Mouse (Mus musculus): ENCODE measurements around the gene Cyp8b1. TPM values are rescaled to one million over a fixed set of nuclear protein-coding genes. Genes with fewer than 3 reads are reported as not detected.

The Cyp8b1 gene
- polyA plus RNA-seq, 1 experiment from 2014 or later = not detected

Other genes starting within 250 kb of the Cyp8b1 start
- 25.9 and 28.7 TPM in 2 replicates for gene Sec22c, start 210.8 kb downstream of the Cyp8b1 start, polyA plus RNA-seq (2016; fragmentation: Nextera tagmentation; extraction: Ambion mirVana)
- gene Ss18l2, start 206.0 kb downstream of the Cyp8b1 start, polyA plus RNA-seq (2016; fragmentation: Nextera tagmentation; extraction: Ambion mirVana) = 103 and 130 TPM in 2 replicates
- gene Nktr, start 197.1 kb downstream of the Cyp8b1 start, polyA plus RNA-seq (2016; fragmentation: Nextera tagmentation; extraction: Ambion mirVana) = 77.5 and 85.3 TPM in 2 replicates
- gene Zfp651, start 157.0 kb downstream of the Cyp8b1 start, polyA plus RNA-seq (2016; fragmentation: Nextera tagmentation; extraction: Ambion mirVana) = 11.6 and 12.4 TPM in 2 replicates
- gene Klhl40, start 138.7 kb downstream of the Cyp8b1 start, polyA plus RNA-seq (2016; fragmentation: Nextera tagmentation; extraction: Ambion mirVana) = 0.48 and 2.7 TPM in 2 replicates
- gene Hhatl, start 123.8 kb downstream of the Cyp8b1 start, polyA plus RNA-seq (2016; fragmentation: Nextera tagmentation; extraction: Ambion mirVana) = 0.13 and 0.15 TPM in 2 replicates
- gene Ccdc13, start 76.8 kb downstream of the Cyp8b1 start, polyA plus RNA-seq (2016; fragmentation: Nextera tagmentation; extraction: Ambion mirVana) = 2.9 and 4.4 TPM in 2 replicates
- gene Higd1a, start 57.9 kb downstream of the Cyp8b1 start, polyA plus RNA-seq (2016; fragmentation: Nextera tagmentation; extraction: Ambion mirVana) = 139 and 144 TPM in 2 replicates
- 1.2 and 1.3 TPM in 2 replicates for gene Ackr2, start 17.9 kb downstream of the Cyp8b1 start, polyA plus RNA-seq (2016; fragmentation: Nextera tagmentation; extraction: Ambion mirVana)
- 1.8 and 2.6 TPM in 2 replicates for gene Fam198a, start 34.7 kb upstream of the Cyp8b1 start, polyA plus RNA-seq (2016; fragmentation: Nextera tagmentation; extraction: Ambion mirVana)
- 14.7 and 17.3 TPM in 2 replicates for gene Pomgnt2, start 80.8 kb upstream of the Cyp8b1 start, polyA plus RNA-seq (2016; fragmentation: Nextera tagmentation; extraction: Ambion mirVana)
- gene Snrk, start 201.0 kb upstream of the Cyp8b1 start, polyA plus RNA-seq (2016; fragmentation: Nextera tagmentation; extraction: Ambion mirVana) = 55.7 and 57.8 TPM in 2 replicates